14 mouse cellular contexts compared by ENCODE assay signal in the genomic region with DNA sequence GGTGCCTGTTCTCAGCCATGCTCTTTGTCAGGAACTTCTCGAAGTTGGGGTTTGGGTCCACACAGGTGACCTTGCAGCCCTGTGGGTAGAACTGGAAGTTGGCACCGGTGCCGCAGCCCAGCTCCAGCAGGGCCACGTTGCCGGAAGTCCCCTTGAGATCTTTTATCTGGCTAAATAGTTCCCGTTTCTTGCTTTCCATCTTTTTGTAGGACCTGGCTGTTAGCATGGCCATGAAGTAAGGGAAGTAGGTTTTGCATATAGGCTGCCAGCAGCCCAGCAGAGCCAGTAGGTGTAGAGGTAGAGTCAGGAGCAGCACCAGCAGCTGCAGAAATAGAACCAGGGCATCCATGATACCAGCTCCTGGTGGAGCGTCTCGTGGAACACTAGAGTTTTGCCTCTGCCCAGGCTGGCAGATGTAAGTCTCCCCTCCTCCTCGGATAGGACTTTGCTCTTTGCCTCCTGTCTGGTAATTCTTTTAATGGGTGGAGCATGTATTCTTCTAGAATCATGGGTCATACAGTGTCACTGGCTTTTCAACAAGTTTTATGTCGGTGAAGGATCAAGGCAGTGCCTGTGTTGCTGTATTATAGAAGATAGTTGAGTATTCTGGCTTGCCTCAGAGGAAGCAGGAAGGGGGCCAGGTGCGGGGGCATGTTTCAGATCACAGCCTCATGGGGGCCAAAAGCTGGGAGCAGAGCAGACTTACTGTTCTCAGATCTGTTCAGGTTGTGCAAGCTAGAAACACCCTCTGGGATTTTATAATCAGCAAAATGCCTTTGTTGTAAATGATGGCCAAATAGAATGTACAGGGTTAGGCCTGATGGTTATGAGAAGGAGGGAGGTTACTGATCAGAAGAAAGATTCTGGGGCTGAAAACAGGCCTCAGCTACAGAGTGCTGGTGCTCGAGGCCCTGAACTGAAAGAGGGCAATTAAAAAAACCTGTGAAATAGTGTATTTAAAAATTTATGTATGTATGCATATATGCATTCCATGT. TPM values are rescaled to one million over a fixed set of nuclear protein-coding genes. Genes with fewer than 3 reads are reported as not detected.
DNase-seq lines count a peak whose midpoint lies in the region; ATAC-seq and TF ChIP-seq lines count a peak whose summit lies in the region.
"Had no signal": no experiment of that assay in that cellular context is flagged by ENCODE, and none has a peak within 500 bp of the region (broad histone marks: within the 10 kb centered on the region; RNA-seq: fewer than 3 reads in every experiment).

A gene (minus strand): TSS at position 399 of the 995 bp plus-strand sequence.

- H3K4me3 ChIP-seq in forebrain, postnatal 0 days (ENCODE audit: low read depth, low read length), result no peak within 1 kb of the TSS
- H3K4me3 ChIP-seq: hindbrain, embryonic 12.5 days; limb, embryonic 15.5 days had no signal

- no peak within 1 kb of the TSS for H3K27ac ChIP-seq in forebrain, postnatal 0 days (ENCODE audit: low read depth, low read length)
- H3K27ac ChIP-seq: hindbrain, embryonic 12.5 days; limb, embryonic 15.5 days had no signal

- no peak within 1 kb of the TSS for H3K4me2 ChIP-seq in forebrain, postnatal 0 days (ENCODE audit: low read depth)
- H3K4me2 ChIP-seq: hindbrain, embryonic 12.5 days; limb, embryonic 15.5 days had no signal

- no peak within 1 kb of the TSS for H3K9ac ChIP-seq in forebrain, postnatal 0 days
- H3K9ac ChIP-seq: hindbrain, embryonic 12.5 days; limb, embryonic 15.5 days had no signal

- H3K36me3 ChIP-seq in forebrain, postnatal 0 days (ENCODE audit: insufficient read depth), result no peaks in the 10 kb centered on the region
- H3K36me3 ChIP-seq: hindbrain, embryonic 12.5 days; limb, embryonic 15.5 days had no signal

- no peak for TF ChIP-seq CTCF in forebrain, postnatal 0 days (IDR thresholded peaks at IDR 0.05; ENCODE audit: low read depth)

- H3K4me1 ChIP-seq in forebrain, postnatal 0 days (ENCODE audit: insufficient read depth), result no peaks in the 10 kb centered on the region
- H3K4me1 ChIP-seq: hindbrain, embryonic 12.5 days had no signal

- no peaks in the 10 kb centered on the region for H3K9me3 ChIP-seq in forebrain, postnatal 0 days (ENCODE audit: low read length)
- H3K9me3 ChIP-seq: hindbrain, embryonic 12.5 days; limb, embryonic 15.5 days had no signal

- WGBS in forebrain, postnatal 0 days, result 88% methylated on average over 12 of the region's 12 CpGs

- no peak for DNase-seq in frontal cortex, postnatal 25 days (ENCODE audit: low spot score in 2 of 2)
- DNase-seq in brain, adult 2 months (ENCODE audit: low read depth, low spot score), result peak; percentile 31
- peak; percentile 90 for DNase-seq in kidney, adult 9 months
- peak; percentile 32 to 35 for DNase-seq in thymus, adult 18-20 months
- DNase-seq in spleen, adult 18-20 months, result no peak
- no peak for DNase-seq in urinary bladder, adult 2 months (ENCODE audit: low spot score)
- no peak for DNase-seq in forebrain, postnatal 0 days
- DNase-seq: gastrocnemius, postnatal 14 days; lung, postnatal 4 days had no signal

- peak; percentile 67 for ATAC-seq in frontal cortex, adult (ENCODE audit: low TSS enrichment)
- no peak for ATAC-seq in forebrain, postnatal 0 days

- no peaks in the 10 kb centered on the region for H3K27me3 ChIP-seq in forebrain, postnatal 0 days (ENCODE audit: insufficient read depth, low read length)
- H3K27me3 ChIP-seq: hindbrain, embryonic 12.5 days; limb, embryonic 15.5 days had no signal

RNA-seq across cellular contexts. Expression of the gene that starts here (rescaled TPM):
- polyA plus RNA-seq in urinary bladder, adult 2 months (2012; rRNA removed), result 0.65 and 1.1 TPM in 2 replicates
- total RNA-seq in forebrain, postnatal 0 days (2014; rRNA removed), result not detected in 2 replicates
- not detected in 2 replicates for polyA plus RNA-seq in forebrain, postnatal 0 days (2015; fragmentation: Nextera tagmentation; extraction: Ambion mirVana)
- total RNA-seq: left cerebral cortex, adult 18-20 months had no signal
- polyA plus RNA-seq: hindbrain, embryonic 12.5 days; spleen, adult 2 months had no signal

Comparison
In these comparisons a context has a peak if more than half of its experiments do, and no peak if none do; other contexts are left out.
1. DNase-seq: peak in brain, adult 2 months (single experiment), kidney, adult 9 months (single experiment) and thymus, adult 18-20 months (2 of 2); none in frontal cortex, postnatal 25 days (0 of 2), spleen, adult 18-20 months (0 of 2), urinary bladder, adult 2 months (single experiment) and forebrain, postnatal 0 days (single experiment).